Mouse (Mus musculus): ENCODE measurements around the gene Hells.

Gene Hells

GRCm38 (mm10) chr19:38930788-38931565 is at the start of gene Hells:
TSS of gene Hells (plus strand) at chr19:38930915.
- peak; percentile 88 to 92 for DNase-seq

GRCm38 (mm10) chr19:38901146-38902135 is 29.3 kb upstream of the Hells start:
- DNase-seq: no peak

DNA sequence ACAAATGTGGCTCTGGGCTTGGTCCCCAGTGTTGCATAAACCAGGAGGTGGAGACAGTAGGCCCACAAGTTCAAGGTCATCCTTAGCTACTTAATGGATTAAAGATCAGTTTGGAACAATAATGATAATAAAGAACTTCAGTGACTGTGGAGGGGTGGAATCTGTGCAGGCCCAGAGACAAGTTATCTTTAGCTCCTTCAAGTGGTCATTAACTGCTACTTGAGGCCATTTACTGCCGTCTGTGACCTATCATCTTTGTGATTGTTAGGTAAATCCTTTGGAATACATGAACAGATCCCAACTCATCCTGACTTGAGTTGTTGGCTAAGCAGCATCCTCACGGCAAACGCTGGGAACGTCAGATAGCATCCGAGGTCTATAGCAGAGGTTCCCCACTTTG is 28.2 kb upstream of the Hells start:
- DNase-seq: no peak

DNA sequence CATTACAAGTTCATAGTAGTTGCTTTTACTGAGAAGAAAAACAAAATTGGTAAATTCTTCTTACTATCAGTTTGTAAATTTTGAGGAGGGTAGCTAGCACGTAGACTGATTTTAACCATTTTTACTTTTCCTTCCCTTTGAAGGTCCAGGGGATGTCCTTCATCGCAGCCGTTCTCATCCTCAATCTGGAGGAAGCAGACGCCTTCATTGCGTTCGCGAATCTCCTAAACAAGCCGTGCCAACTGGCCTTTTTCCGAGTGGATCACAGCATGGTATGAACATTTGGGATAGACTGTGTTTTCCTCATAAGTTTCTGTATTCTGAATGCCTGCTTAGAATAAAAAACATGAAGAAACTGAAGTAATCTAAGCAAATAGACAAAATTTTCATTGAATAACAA is 16.9 kb upstream of the Hells start:
- no peak for DNase-seq

DNA sequence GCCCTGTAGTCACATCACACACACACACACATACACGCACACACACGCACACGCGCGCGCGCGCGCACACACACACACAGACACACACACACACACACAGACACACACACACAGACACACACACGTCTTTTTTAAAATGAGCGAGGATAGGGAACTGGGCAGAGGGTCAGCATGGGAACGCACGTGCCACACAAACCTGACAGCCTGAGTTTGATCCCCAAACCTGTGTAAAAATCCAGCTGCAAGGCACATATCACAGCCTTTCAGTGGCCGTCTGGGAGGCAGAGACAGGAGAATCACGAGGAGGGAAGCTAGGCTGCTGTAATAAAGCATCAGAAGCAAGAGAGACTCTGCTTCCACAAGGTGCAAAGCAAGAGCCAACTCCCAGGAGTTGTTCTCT is 15.8 kb upstream of the Hells start:
- DNase-seq: no peak

DNA sequence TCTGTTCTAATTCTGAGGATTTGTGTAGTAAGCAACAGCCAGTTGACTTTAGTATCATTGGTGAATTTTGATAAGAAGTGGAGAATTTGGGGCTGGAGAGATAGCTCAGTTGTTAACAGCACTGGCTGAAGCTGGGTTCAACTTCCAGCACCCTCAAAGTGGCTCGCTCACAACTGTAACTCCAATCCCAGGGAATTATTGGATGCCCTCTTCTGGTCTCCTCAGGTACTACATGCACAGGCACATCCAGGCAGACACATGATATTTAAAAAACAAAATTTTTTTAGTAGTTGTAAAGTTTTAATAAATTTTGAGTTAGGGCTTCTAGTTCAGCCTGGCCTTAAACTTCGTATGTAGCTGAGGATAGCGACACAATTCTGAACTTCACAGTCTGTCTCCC is 15.0 kb upstream of the Hells start:
- peak in 1 of 2 experiments; percentile 61 for DNase-seq

- DNase-seq: no peak
Observed at GRCm38 (mm10) chr19:38928481-38929158, 2.1 kb upstream of the Hells start.

DNA sequence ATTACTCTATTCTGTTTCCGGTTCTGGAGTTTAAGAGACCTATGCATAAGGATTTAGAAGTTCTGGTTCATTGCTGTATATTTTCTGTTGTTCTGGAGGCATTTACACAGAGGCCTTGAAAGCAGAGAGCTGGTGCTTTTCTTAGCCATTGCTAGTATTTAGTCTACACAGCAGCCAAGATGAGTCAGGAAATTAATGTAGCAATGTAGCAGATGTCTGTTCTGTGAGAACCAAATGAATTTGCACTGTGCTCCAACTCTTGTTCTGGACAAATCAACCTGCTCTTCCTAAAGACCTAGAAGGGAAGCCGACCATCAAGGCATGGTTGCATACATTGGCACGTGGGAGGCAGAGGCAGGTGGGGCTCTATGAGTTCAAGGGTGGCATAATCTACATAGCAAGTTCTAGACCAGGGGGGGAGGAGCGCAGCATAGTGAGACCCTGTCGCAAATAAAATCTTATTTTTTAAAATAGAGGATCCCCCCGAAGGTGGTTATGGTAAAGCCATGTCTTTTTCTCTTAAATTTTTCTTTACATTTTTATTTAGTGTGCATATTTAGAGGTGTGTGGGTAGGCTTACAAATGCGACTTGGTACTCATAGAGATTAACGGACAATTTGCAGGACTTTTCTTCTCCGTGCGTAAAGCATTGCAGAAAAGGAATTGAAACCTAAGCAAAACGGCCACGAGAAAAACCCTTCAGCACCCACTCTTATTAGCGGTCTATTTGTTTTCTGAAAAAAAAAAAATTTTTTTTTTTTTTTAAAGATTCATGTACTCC is 1.1 kb upstream of the Hells start:
- DNase-seq: no peak

GRCm38 (mm10) chr19:38930252-38930787 is 395 bp upstream of the Hells start:
- peak in 1 of 2 experiments; percentile 4 for DNase-seq

DNA sequence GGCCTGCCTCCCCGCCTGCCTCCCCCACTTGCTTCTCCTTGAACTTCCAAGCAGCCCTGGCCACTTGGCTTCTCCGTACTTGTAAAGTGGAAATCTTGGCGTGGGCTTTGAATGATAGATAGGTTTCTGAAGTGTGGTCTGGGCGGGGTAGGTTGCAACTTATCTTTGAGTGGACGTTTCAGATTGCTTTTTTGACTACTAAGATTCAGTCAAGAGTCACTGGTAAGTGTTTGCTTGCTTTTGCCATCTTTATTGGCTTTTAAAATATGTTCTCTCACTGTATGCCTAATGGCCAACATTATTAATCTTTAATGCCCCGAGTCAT is 813 bp downstream of the Hells start:
- DNase-seq: no peak

GRCm38 (mm10) chr19:38944590-38945307 is 14.0 kb downstream of the Hells start:
- DNase-seq: no peak

- no peak for DNase-seq
Observed at GRCm38 (mm10) chr19:38970741-38971140, 40.0 kb downstream of the Hells start.

DNA sequence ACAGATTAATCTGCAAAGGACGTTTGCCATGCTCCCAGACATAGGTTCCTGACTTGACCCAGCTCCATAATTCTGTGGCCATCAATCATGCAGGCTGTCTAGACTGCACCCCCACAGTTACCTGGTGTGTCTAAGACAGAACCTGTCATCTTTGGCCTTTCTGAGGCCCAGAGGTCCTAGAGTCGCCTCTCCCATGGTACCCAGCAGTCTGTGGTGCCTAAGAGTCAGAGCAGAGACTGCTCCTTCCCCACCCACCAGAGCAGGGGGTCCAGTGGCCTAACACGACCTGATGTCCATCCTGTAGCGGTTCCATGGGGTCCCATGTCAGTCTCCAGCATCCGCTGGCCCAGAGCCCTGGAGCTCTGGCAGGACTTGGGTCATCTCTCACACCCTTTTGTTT is 41.9 kb downstream of the Hells start:
- DNase-seq: no peak

DNA sequence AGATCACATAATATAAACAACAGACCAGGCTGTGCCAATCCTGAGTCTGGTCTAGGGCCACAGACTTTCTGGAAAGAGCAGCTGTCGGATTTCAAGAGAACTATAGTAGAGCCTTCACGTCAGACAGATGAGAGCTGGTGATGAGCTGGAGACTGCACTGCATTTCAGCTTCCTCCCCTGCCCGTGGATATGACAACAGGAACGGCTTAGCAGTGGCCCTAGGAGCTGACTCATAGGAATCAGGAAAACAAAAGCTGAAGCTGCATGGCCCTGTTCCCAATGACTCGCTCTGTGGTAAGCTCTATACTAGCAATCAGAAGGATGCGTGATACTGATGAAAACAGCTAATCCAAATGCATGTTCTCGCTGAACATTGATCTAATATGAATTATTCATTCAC is 43.0 kb downstream of the Hells start:
- DNase-seq: no peak

GRCm38 (mm10) chr19:38976269-38976668 is 45.6 kb downstream of the Hells start:
- DNase-seq: no peak

GRCm38 (mm10) chr19:38981966-38982365 is 51.3 kb downstream of the Hells start:
- DNase-seq: peak; percentile 46 to 77

DNA sequence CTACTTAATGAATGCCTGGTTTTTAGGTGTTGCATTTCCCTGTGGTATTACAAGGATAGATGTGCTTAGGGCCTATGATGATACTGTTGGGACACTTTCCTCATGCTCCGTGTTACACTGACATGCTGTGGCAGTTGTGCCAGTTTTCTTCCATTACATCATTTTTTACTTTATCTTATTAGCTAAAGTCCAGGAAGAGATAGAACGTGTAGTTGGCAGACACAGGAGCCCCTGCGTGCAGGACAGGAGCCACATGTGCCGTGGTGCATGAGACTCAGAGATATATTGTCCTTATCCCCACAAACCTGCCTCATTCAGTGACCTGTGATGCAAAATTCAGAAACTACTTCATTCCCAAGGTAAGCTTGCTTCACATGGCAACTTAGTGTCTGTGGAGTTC is 67.5 kb downstream of the Hells start:
- no peak for DNase-seq

DNA sequence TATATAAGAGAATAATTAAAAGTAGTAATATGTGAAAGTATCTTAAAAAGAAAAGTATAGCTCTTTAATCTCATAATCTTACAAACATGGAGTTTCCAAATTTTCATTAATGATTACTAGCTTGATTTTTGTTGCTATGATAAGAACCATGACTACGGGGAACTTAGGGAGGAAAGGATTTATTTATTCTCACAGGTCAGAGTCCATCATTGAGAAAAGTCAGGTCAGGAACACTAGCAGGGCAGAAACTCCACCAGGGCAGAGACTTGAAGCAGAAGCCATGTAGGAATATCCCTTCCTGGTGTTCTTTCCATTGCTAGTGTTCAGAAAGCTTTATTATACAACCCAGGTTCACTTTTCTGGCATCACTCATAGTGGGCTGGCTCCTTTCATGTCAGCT is 68.0 kb downstream of the Hells start:
- DNase-seq: no peak

DNA sequence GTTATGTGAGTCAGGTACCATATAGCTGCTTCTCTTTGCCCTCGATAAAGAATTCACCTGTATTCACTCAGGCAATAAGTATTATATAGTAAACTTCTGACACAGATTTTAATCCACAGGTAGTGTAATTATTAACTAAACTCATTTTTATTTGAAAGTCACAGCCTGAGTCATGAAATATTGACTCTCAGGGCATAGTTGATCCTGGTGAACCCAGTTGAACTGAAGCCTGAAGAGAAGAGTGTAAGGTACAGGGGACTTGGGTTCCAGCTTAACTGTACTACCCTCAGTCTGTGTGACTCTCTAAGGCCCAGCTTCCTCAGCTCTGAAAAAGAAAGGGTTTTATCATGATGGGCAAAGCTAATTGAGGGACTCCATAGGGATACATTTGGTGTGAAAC is 74.4 kb downstream of the Hells start:
- DNase-seq: no peak

DNA sequence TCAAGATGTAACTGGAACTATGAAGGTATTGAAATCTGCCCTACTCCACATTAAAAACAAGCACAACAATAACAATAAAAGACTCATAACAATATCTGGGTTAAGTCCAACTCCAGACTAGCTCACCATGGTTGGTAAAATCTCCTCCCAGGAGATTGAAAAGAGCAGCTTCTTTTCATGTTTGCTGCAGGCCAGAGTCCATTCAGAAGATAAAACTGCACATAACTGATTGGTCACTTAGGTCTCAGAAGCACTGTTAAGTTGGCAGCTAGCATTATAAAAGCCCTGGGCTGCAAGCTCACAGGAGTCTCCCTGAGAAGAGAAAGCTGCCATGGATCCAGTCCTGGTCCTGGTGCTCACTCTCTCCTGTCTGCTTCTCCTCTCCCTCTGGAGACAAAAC is 76.0 kb downstream of the Hells start, which contains the start of gene Cyp2c55:
TSS of gene Cyp2c55 (plus strand) at position 305 of the 400 bp plus-strand sequence.
- DNase-seq: no peak

Data from kidney, postnatal 25 days (tissue).